In genomic region chr5:21171336-21171735, GRCm38 (mm10) we compare ENCODE assay signal across 9 mouse cellular contexts. TPM values are rescaled to one million over a fixed set of nuclear protein-coding genes. Genes with fewer than 3 reads are reported as not detected.
DNase-seq lines count a peak whose midpoint lies in the region; ATAC-seq and TF ChIP-seq lines count a peak whose summit lies in the region.
"Had no signal": no experiment of that assay in that cellular context is flagged by ENCODE, and none has a peak within 500 bp of the region (broad histone marks: within the 10 kb centered on the region; RNA-seq: fewer than 3 reads in every experiment).

No protein-coding gene starts in this region.

- intact Hi-C loops in left cerebral cortex, adult 2 months (cut with DNase I): no loop called here

- H3K27ac ChIP-seq in kidney, embryonic 16.5 days (ENCODE audit: low read length): peak overlapping the region; percentile 16; the same call in 1 of the 2 replicates
- H3K27ac ChIP-seq in left cerebral cortex, adult 2 months: no peak overlapping the region
- H3K27ac ChIP-seq: embryonic facial prominence, embryonic 12.5 days had no signal

- H3K9me3 ChIP-seq in kidney, embryonic 16.5 days (ENCODE audit: low read length): no peaks in the 10 kb centered on the region
- H3K9me3 ChIP-seq: embryonic facial prominence, embryonic 12.5 days had no signal

- no peaks in the 10 kb centered on the region for H3K27me3 ChIP-seq in kidney, embryonic 16.5 days (ENCODE audit: insufficient read depth, low read length)
- H3K27me3 ChIP-seq: embryonic facial prominence, embryonic 12.5 days had no signal

- H3K4me3 ChIP-seq in kidney, embryonic 16.5 days (ENCODE audit: low read length): no peak overlapping the region
- H3K4me3 ChIP-seq in left cerebral cortex, adult 2 months: no peak overlapping the region
- H3K4me3 ChIP-seq: embryonic facial prominence, embryonic 12.5 days had no signal

- 58% methylated on average over 6 of the region's 6 CpGs for WGBS in kidney, embryonic 16.5 days

- DNase-seq in kidney, adult 8-10 months: no peak
- DNase-seq in cerebellum, adult 11-12 months: peak; percentile 36
- peak; percentile 29 to 37 for DNase-seq in cerebellum, postnatal 36 days
- DNase-seq in layer of hippocampus, postnatal 14 days (ENCODE audit: low spot score in 2 of 2): peak; percentile 34 to 81
- DNase-seq in left cerebral cortex, adult 2 months (ENCODE audit: extremely low spot score in 1 of 2, low spot score in 2 of 2): no peak
- no peak for DNase-seq in embryo, embryonic 10.5 days (ENCODE audit: low spot score)
- DNase-seq: adrenal gland, adult 8-10 months had no signal

- no peaks in the 10 kb centered on the region for H3K36me3 ChIP-seq in kidney, embryonic 16.5 days (ENCODE audit: insufficient read depth, low read length)
- H3K36me3 ChIP-seq: embryonic facial prominence, embryonic 12.5 days had no signal

- no peak for ATAC-seq in kidney, embryonic 16.5 days (ENCODE audit: low FRiP score, low TSS enrichment)

- no peak for TF ChIP-seq CTCF in left cerebral cortex, adult 2 months (IDR thresholded peaks at IDR 0.05)

- no peak overlapping the region for H3K9ac ChIP-seq in kidney, embryonic 16.5 days (replicated peaks; ENCODE audit: low read length)
- H3K9ac ChIP-seq: embryonic facial prominence, embryonic 12.5 days had no signal

- H3K4me1 ChIP-seq in kidney, embryonic 16.5 days (ENCODE audit: insufficient read depth, low read length): peaks cover 11% of the 10 kb centered on the region

- H3K4me2 ChIP-seq in kidney, embryonic 16.5 days (replicated peaks; ENCODE audit: low read depth, low read length): no peak overlapping the region
- H3K4me2 ChIP-seq: embryonic facial prominence, embryonic 12.5 days had no signal

RNA-seq across cellular contexts. Expression of gene Gsap, which starts 14.7 kb away (rescaled TPM):
- polyA plus RNA-seq in kidney, embryonic 16.5 days (2015; fragmentation: Nextera tagmentation; extraction: Ambion mirVana): 2.5 and 2.8 TPM in 2 replicates
- total RNA-seq in layer of hippocampus, postnatal 14 days (2021): 1 to 10 TPM; 8.5 to 8.9 TPM
- 1 to 10 TPM; 4.6 to 6.4 TPM for total RNA-seq in left cerebral cortex, adult 2 months (2021)

Comparison
In these comparisons a context has a peak if more than half of its experiments do, and no peak if none do; other contexts are left out.
1. DNase-seq: peak in cerebellum, adult 11-12 months (single experiment), cerebellum, postnatal 36 days (2 of 2) and layer of hippocampus, postnatal 14 days (2 of 2); none in kidney, adult 8-10 months (0 of 2), left cerebral cortex, adult 2 months (0 of 2) and embryo, embryonic 10.5 days (single experiment).